Mouse (Mus musculus) limb, embryonic 12.5 days (tissue): ENCODE results near the gene Uqcrq. TPM values are rescaled to one million over a fixed set of nuclear protein-coding genes. Genes with fewer than 3 reads are reported as not detected.
A peak's percentile ranks its signal among the peaks of the same experiment; 100 is the strongest.

ENCODE experiments used
- ATAC-seq: fragments of 200-750 bp; cut with Nextera tagmentation; 2 replicates; pipeline ENCODE4 v1.8.0; 2017; ENCODE audit warnings: low read depth, moderate TSS enrichment; ENCODE audit not compliant: insufficient number of reproducible peaks, insufficient read depth, low FRiP score, low TSS enrichment
- H3K27ac ChIP-seq: fragments of 300-500 bp; sonication (generic); 2 replicates; pipeline ENCODE4 v1.5.1; 2016; ENCODE audit warnings: mild to moderate bottlenecking, moderate library complexity
- H3K27me3 ChIP-seq: fragments of 300-500 bp; sonication (generic); 2 replicates; pipeline ENCODE4 v1.6.1; 2016; ENCODE audit warnings: mild to moderate bottlenecking, moderate library complexity
- H3K36me3 ChIP-seq: fragments of 300-500 bp; sonication (generic); 2 replicates; pipeline ENCODE4 v1.6.1; 2016; ENCODE audit warnings: mild to moderate bottlenecking, moderate library complexity
- H3K4me1 ChIP-seq: fragments of 300-500 bp; sonication (generic); replicated peaks from 2 replicates; pipeline ENCODE4 v1.6.1; 2016
- H3K4me2 ChIP-seq: fragments of 300-500 bp; sonication (generic); 2 replicates; pipeline ENCODE4 v1.6.1; 2016; ENCODE audit warnings: mild to moderate bottlenecking, moderate library complexity
- H3K4me3 ChIP-seq: fragments of 300-500 bp; sonication (generic); replicated peaks from 2 replicates; pipeline ENCODE4 v1.5.1; 2016; ENCODE audit warnings: mild to moderate bottlenecking
- H3K9ac ChIP-seq: fragments of 300-500 bp; sonication (generic); replicated peaks from 2 replicates; pipeline ENCODE4 v1.6.1; 2016; ENCODE audit warnings: mild to moderate bottlenecking, moderate library complexity
- H3K9me3 ChIP-seq: fragments of 300-500 bp; sonication (generic); 2 replicates; pipeline ENCODE4 v1.6.1; 2016; ENCODE audit warnings: mild to moderate bottlenecking, moderate library complexity
- WGBS: fragments of 180-500 bp; shearing (Covaris S2); methylation state at CpG from one replicate; pipeline ENCODE4 v1.1.7; 2016; 5-methylcytosine and 5-hydroxymethylcytosine counted together
- polyA plus RNA-seq: library from polyadenylated mRNA; unstranded; fragments of >200 nt; fragmentation: Nextera tagmentation; extraction: Ambion mirVana; gene quantifications from 2 replicates; pipeline ENCODE4 v1.2.1, GENCODE M21; 2016

Gene Uqcrq
- polyA plus RNA-seq, result 461 and 512 TPM in 2 replicates

GRCm38 (mm10) chr11:53430670-53431346 is at the start of gene Uqcrq, which contains the start of gene Gdf9:
Gene Uqcrq (minus strand): TSS chr11:53430831.
Gene Gdf9 (plus strand): TSS chr11:53431023.
- H3K4me1 ChIP-seq, result peaks cover 12% of the 10 kb centered on the region
- H3K4me2 ChIP-seq, result peak within 1 kb of the TSS; percentile 84
- peak within 1 kb of the TSS; percentile 82 for H3K9ac ChIP-seq
- H3K27ac ChIP-seq, result peak within 1 kb of the TSS; percentile 78
- WGBS, result under 1% methylated on average over 44 of the region's 44 CpGs
- H3K9me3 ChIP-seq, result no peaks in the 10 kb centered on the region
- peaks cover 17% of the 10 kb centered on the region for H3K36me3 ChIP-seq
- peak; percentile 97 for ATAC-seq
- peak within 1 kb of the TSS; percentile 91 for H3K4me3 ChIP-seq
- H3K27me3 ChIP-seq, result no peaks in the 10 kb centered on the region

GRCm38 (mm10) chr11:53479783-53480301 is 49.2 kb upstream of the Uqcrq start, which contains the start of the genes Gm9945 and Sowaha:
Gene Gm9945 (plus strand): TSS chr11:53480166.
Gene Sowaha (minus strand): TSS chr11:53480274.
- H3K36me3 ChIP-seq, result no peaks in the 10 kb centered on the region
- no peak within 1 kb of the TSS for H3K27ac ChIP-seq
- peak within 1 kb of the TSS; percentile 79 for H3K4me2 ChIP-seq
- 4% methylated on average over 40 of the region's 40 CpGs for whole genome bisulfite sequencing
- H3K4me3 ChIP-seq, result peak within 1 kb of the TSS; percentile 49
- peaks cover 18% of the 10 kb centered on the region for H3K4me1 ChIP-seq
- H3K9ac ChIP-seq, result peak within 1 kb of the TSS; percentile 45; the same call in 1 of the 2 replicates
- H3K27me3 ChIP-seq, result peaks cover 76% of the 10 kb centered on the region
- H3K9me3 ChIP-seq, result no peaks in the 10 kb centered on the region
- no peak for ATAC-seq

GRCm38 (mm10) chr11:53479171-53479782 is 48.6 kb upstream of the Uqcrq start:
- Histone ChIP-seq H3K4me3 (peak overlapping the region; percentile 49), H3K9ac (peak overlapping the region; percentile 45; the same call in 1 of the 2 replicates), H3K4me2 (peak overlapping the region; percentile 79), H3K36me3 (no peaks in the 10 kb centered on the region), H3K9me3 (no peaks in the 10 kb centered on the region), H3K27me3 (peaks cover 82% of the 10 kb centered on the region), H3K27ac (no peak overlapping the region), H3K4me1 (peaks cover 18% of the 10 kb centered on the region)
- ATAC-seq, result peak; percentile 57; the same call in 1 of the 2 replicates
- WGBS, result 1% methylated on average over 62 of the region's 62 CpGs

GRCm38 (mm10) chr11:53478383-53479170 is 47.9 kb upstream of the Uqcrq start:
- H3K4me1 ChIP-seq, result peaks cover 18% of the 10 kb centered on the region
- no peaks in the 10 kb centered on the region for H3K36me3 ChIP-seq
- peak; percentile 28; the same call in 1 of the 2 replicates for ATAC-seq
- peaks cover 85% of the 10 kb centered on the region for H3K27me3 ChIP-seq
- peak overlapping the region; percentile 79 for H3K4me2 ChIP-seq
- H3K9ac ChIP-seq, result peak overlapping the region; percentile 38; the same call in 1 of the 2 replicates
- H3K27ac ChIP-seq, result no peak overlapping the region
- WGBS, result 7% methylated on average over 79 of the region's 79 CpGs
- H3K9me3 ChIP-seq, result no peaks in the 10 kb centered on the region
- peak overlapping the region; percentile 49 for H3K4me3 ChIP-seq

- Histone ChIP-seq H3K9me3 (no peaks in the 10 kb centered on the region), H3K4me2 (no peak overlapping the region), H3K4me3 (no peak overlapping the region), H3K27ac (no peak overlapping the region), H3K9ac (no peak overlapping the region), H3K4me1 (peaks cover 18% of the 10 kb centered on the region), H3K36me3 (no peaks in the 10 kb centered on the region), H3K27me3 (peaks cover 81% of the 10 kb centered on the region)
- no peak for ATAC-seq
- WGBS, result 16% methylated on average over 7 of the region's 7 CpGs
Measured at GRCm38 (mm10) chr11:53477833-53478232, 47.2 kb upstream of the Uqcrq start.

DNA sequence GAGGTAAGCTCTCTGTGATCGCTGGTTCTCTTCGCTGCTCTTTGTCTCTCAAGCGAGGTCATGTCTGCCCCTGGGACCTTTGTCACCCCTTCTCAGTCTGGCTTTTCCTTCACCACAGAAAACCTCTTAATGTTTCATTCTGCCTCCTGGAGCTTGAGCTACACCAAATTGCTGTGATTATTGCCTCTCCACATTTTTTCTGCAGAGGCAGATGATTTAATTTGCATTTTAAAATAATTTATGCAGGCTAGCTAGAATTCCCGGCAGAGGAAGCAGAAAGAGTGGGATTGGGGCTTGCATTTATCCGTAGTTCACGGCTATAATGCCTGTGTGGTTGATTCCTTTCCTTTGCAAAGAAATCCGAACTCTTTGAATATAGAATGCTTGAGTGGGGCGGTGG is 45.0 kb upstream of the Uqcrq start:
- no peaks in the 10 kb centered on the region for H3K9me3 ChIP-seq
- WGBS, result 39% methylated on average over 8 of the region's 8 CpGs
- ATAC-seq, result no peak
- no peak overlapping the region for H3K9ac ChIP-seq
- H3K4me3 ChIP-seq, result no peak overlapping the region
- no peak overlapping the region for H3K27ac ChIP-seq
- H3K4me1 ChIP-seq, result peaks cover 26% of the 10 kb centered on the region
- H3K27me3 ChIP-seq, result peaks cover 74% of the 10 kb centered on the region
- H3K36me3 ChIP-seq, result no peaks in the 10 kb centered on the region
- H3K4me2 ChIP-seq, result no peak overlapping the region

DNA sequence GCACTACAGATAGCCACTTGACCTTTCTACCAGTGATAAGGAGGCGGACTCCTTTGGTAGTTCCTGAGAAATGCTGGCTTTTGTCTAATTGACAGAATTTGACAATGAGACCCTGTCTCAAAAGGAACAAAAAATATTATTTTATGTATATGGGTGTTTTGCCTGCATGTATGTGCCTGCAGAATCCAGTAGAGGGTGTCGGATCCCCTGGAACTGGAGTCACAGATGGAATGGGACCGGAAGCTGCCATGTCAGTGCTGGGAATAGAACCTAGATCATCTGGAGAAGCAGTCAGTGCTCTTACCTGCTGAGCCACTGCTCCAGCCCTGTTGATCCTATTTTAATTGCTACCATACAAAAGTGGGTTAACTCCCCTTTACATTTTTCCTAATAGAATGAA is 42.1 kb upstream of the Uqcrq start:
- Histone ChIP-seq H3K4me1 (peaks cover 14% of the 10 kb centered on the region), H3K9me3 (no peaks in the 10 kb centered on the region), H3K27me3 (peaks cover 52% of the 10 kb centered on the region), H3K27ac (no peak overlapping the region), H3K36me3 (no peaks in the 10 kb centered on the region), H3K4me3 (no peak overlapping the region), H3K4me2 (no peak overlapping the region), H3K9ac (no peak overlapping the region)
- WGBS, result 78% methylated on average over 3 of the region's 3 CpGs
- no peak for ATAC-seq

GRCm38 (mm10) chr11:53469968-53470695 is 39.5 kb upstream of the Uqcrq start, which contains the start of gene Gm9837:
Gene Gm9837 (minus strand): TSS chr11:53470479.
- H3K4me3 ChIP-seq, result peak within 1 kb of the TSS; percentile 22
- H3K9me3 ChIP-seq, result no peaks in the 10 kb centered on the region
- WGBS, result 4% methylated on average over 29 of the region's 29 CpGs
- H3K27me3 ChIP-seq, result peaks cover 56% of the 10 kb centered on the region
- H3K4me1 ChIP-seq, result peaks cover 24% of the 10 kb centered on the region
- H3K27ac ChIP-seq, result peak within 1 kb of the TSS; percentile 74
- H3K4me2 ChIP-seq, result peak within 1 kb of the TSS; percentile 55
- no peaks in the 10 kb centered on the region; the same call in 1 of the 2 replicates for H3K36me3 ChIP-seq
- ATAC-seq, result peak; percentile 70; the same call in 1 of the 2 replicates
- H3K9ac ChIP-seq, result 0 out of 2 replicates have a peak within 1 kb of the TSS, but pooled peaks have one; percentile 8

GRCm38 (mm10) chr11:53469294-53469967 is 38.8 kb upstream of the Uqcrq start:
- no peak for ATAC-seq
- Histone ChIP-seq H3K9me3 (no peaks in the 10 kb centered on the region), H3K4me3 (no peak overlapping the region; the same call in 1 of the 2 replicates), H3K27ac (peak overlapping the region; percentile 80), H3K4me1 (peaks cover 24% of the 10 kb centered on the region), H3K36me3 (peaks cover 4% of the 10 kb centered on the region; the same call in 1 of the 2 replicates), H3K4me2 (peak overlapping the region; percentile 55), H3K9ac (no peak overlapping the region), H3K27me3 (peaks cover 56% of the 10 kb centered on the region)
- 38% methylated on average over 16 of the region's 16 CpGs for WGBS
